Mouse (Mus musculus): ENCODE data around the gene Slc16a3. TPM values are rescaled to one million over a fixed set of nuclear protein-coding genes. Genes with fewer than 3 reads are reported as not detected.

The Slc16a3 gene
- polyA plus RNA-seq, 1 experiment from 2014 or later, result 92.3 TPM

DNA sequence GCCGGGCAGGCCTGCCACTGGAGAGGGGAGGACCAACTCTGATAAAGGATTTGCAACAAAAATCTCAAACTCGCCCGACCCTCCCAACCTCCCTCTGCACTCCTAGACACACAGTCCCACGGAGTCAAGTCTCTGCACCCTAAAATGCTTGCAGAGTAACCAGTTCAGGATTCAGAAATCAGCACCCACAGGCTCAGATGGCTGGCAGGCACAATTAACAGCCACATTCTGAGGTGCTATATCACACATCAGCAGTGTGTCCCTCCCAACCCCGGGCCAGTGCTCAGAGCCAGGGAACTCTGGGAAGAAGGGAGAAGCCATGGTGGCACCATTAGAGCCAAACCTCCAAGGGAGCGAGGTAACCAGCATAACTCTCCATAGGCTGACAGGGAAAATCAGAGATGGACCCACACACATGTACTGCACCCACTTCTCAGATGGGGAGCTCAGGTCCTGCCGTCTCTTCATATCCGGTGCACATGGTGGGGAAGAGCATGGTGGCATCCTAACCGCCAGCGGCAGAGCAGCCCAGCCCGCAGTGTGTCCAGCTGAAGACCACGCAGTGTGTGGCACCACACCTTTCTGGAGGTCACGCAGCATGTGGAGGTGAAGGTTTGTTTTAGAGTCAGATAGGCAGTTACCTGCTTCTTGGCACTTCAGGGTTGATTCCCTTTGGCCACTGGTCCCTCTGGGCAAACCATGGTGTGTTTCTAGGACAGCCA is 13.9 kb downstream of the Slc16a3 start:
- ATAC-seq (ENCODE audit: insufficient number of reproducible peaks, low FRiP score, low TSS enrichment, low read depth), result no peak
- H3K9ac ChIP-seq, result no peak overlapping the region
- H3K4me3 ChIP-seq, result no peak overlapping the region
- H3K4me1 ChIP-seq, result peaks cover 26% of the 10 kb centered on the region
- 91% methylated on average over 13 of the region's 13 CpGs for WGBS
- H3K27me3 ChIP-seq, result no peaks in the 10 kb centered on the region
- no peak overlapping the region for H3K4me2 ChIP-seq
- H3K9me3 ChIP-seq, result no peaks in the 10 kb centered on the region
- peaks cover 94% of the 10 kb centered on the region for H3K36me3 ChIP-seq
- H3K27ac ChIP-seq, result no peak overlapping the region

DNA sequence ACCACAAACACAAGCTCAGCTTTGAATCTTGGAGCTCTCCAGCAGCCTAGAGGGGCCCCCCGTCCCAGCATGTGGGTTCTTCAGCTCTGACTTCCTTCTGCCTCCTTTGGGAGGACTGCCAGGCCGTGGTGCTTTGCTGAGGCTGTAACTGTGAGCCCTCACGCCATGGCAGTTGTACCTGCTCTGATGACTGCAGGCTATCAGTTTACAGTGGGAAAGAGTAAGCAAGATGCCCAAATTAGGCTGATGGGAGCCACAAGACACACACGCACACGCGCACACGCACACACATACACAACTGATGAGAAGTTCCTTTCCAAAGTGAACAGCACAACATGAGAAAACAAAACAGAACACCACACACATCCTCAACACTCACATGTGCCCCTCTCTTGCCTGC is 14.6 kb downstream of the Slc16a3 start:
- Histone ChIP-seq H3K27ac (no peak overlapping the region), H3K9ac (no peak overlapping the region), H3K4me1 (peaks cover 23% of the 10 kb centered on the region), H3K36me3 (peaks cover 94% of the 10 kb centered on the region), H3K4me2 (no peak overlapping the region), H3K27me3 (no peaks in the 10 kb centered on the region), H3K9me3 (no peaks in the 10 kb centered on the region), H3K4me3 (no peak overlapping the region)
- WGBS, result 86% methylated on average over 7 of the region's 7 CpGs
- no peak for ATAC-seq (ENCODE audit: insufficient number of reproducible peaks, low FRiP score, low TSS enrichment, low read depth)

DNA sequence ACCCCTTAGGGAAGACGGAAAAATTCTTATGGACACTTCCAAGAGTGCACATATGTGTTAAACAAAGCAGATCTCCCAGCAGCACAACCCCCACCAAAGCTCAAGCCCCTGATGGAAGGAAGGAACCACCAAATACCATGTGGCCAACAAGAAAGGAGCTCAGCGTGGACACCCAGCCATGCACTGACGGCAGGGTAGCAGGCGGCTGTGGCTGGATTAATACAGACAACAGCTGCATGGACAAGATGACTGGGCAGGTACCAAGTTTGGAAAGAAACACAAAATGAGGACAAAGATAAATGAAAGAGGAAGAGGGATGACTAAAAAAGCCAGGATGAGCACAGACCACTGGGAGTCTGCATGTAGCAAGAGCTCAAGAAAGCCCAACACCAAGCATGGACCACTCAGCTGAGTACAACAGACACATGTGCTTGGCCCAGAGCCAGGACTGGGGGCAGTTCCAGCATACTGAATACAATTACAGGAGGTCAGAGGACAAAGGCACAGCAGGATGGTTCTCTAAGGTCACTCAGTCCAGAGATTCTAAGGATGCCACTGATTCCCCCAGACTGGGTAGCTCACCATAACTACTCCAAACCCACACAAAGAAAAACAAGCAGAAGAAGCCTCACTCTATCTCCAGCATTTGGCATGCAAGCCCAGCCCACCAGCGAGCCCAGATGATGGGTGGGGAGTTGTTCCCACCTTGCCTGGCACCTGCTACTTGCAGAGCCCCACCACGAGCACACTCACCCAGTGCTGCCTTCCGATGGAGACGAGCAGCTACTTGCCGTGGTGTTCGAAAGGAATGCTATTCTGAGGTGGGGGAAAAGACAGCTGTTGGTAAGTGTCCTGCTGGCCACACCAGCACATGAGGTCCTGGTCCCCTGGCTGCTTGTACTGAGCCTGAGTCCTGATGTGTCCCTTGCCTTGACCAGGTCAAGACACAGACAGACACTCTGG is 16.2 kb downstream of the Slc16a3 start:
- Histone ChIP-seq H3K9ac (no peak overlapping the region), H3K4me1 (peaks cover 13% of the 10 kb centered on the region), H3K27me3 (no peaks in the 10 kb centered on the region), H3K27ac (0 out of 2 replicates have a peak overlapping the region, but pooled peaks have one; percentile 18), H3K36me3 (peaks cover 94% of the 10 kb centered on the region), H3K4me3 (no peak overlapping the region), H3K9me3 (no peaks in the 10 kb centered on the region), H3K4me2 (no peak overlapping the region)
- ATAC-seq (ENCODE audit: insufficient number of reproducible peaks, low FRiP score, low TSS enrichment, low read depth), result no peak
- WGBS, result 76% methylated on average over 10 of the region's 10 CpGs

DNA sequence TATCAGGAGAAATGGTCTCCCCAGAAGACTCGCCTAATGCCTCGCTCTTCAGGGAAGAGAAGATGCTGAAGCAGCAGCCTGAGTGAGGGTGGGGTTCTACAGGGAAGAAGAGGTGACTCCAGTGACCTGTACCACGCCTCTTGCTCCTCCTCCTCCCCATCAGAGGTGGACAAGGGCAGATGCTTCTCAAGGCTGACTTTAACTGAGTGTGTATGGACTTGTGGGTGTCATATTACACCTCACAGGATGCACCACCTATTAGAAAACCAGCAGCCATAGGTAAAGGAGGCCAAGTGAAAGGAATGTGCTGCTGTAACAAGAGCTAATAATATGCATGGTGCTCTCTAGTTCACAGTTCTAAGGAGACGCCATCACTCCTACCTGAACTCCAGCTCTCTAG is 17.3 kb downstream of the Slc16a3 start:
- Histone ChIP-seq H3K27me3 (no peaks in the 10 kb centered on the region), H3K4me1 (peaks cover 13% of the 10 kb centered on the region), H3K27ac (no peak overlapping the region), H3K4me3 (no peak overlapping the region), H3K4me2 (no peak overlapping the region), H3K9ac (no peak overlapping the region), H3K9me3 (no peaks in the 10 kb centered on the region), H3K36me3 (peaks cover 98% of the 10 kb centered on the region)
- ATAC-seq (ENCODE audit: insufficient number of reproducible peaks, low FRiP score, low TSS enrichment, low read depth), result no peak
- WGBS, result 71% methylated on average over 4 of the region's 4 CpGs

DNA sequence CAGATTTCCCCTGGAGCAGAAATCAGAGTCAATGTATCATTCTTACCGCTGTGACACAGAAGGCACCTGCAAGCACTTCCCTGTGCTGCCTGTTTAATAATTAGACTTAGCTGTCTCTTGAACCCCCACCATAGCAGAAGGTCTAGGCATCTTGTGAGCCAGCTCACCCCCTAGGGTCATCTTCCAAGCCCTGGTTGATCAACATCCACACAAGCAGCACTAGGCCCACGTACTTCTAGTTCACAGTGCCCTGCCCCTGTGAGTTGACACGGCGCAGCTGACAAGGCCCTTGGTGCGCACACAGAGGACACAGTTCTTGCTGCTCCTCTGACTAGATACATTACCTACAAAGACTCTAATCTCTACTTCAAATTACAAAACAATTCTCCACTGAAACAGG is 21.5 kb downstream of the Slc16a3 start:
- no peak overlapping the region for H3K4me2 ChIP-seq
- no peak overlapping the region for H3K9ac ChIP-seq
- H3K27me3 ChIP-seq, result no peaks in the 10 kb centered on the region
- ATAC-seq (ENCODE audit: insufficient number of reproducible peaks, low FRiP score, low TSS enrichment, low read depth), result no peak
- H3K27ac ChIP-seq, result no peak overlapping the region
- H3K4me1 ChIP-seq, result peaks cover 5% of the 10 kb centered on the region
- H3K36me3 ChIP-seq, result peaks cover 97% of the 10 kb centered on the region
- WGBS, result 91% methylated on average over 5 of the region's 5 CpGs
- no peak overlapping the region for H3K4me3 ChIP-seq
- H3K9me3 ChIP-seq, result no peaks in the 10 kb centered on the region

DNA sequence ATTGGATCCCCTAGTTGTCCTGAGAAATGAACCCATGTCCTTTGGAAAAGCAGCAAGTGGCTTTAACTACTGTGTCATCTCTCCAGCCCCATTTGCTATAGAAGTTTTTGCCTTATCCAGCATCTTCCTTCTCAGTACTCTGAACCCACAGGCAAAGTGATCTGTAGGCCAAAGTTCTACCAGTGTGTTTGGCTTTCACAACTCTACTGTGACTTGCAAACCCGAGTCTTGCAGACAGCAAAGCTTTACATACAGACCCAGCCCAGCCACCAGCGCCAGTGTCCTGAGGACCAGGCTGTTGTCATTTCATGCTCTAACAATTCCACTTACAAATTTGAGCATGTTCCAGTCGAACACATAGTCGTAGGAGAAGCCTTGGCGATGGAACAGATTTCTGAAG is 23.0 kb downstream of the Slc16a3 start:
- Histone ChIP-seq H3K9me3 (no peaks in the 10 kb centered on the region), H3K27me3 (no peaks in the 10 kb centered on the region), H3K4me2 (no peak overlapping the region), H3K36me3 (peaks cover 94% of the 10 kb centered on the region), H3K4me1 (no peaks in the 10 kb centered on the region), H3K9ac (no peak overlapping the region), H3K4me3 (no peak overlapping the region), H3K27ac (no peak overlapping the region)
- 90% methylated on average over 5 of the region's 5 CpGs for WGBS
- no peak for ATAC-seq (ENCODE audit: insufficient number of reproducible peaks, low FRiP score, low TSS enrichment, low read depth)

DNA sequence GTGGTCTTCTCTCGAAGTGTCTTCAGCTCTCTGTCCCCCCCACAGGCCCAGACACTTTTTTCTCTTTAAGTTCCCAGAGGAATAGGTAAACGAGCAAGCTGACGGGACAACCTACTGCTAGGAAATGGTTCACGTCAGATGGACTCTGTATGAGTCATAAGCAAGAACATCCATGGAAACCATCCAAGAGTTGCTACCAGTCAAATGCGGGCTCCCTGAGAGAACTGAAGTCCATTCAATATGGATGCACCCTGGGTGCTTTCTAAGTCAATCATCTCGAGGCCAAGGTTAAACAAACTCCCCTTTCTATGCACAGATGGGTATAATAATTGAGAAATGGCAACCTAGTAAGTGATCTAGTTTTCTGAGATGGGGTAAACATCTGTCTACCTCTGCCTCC is 25.0 kb downstream of the Slc16a3 start:
- WGBS, result 78% methylated on average over 6 of the region's 6 CpGs

DNA sequence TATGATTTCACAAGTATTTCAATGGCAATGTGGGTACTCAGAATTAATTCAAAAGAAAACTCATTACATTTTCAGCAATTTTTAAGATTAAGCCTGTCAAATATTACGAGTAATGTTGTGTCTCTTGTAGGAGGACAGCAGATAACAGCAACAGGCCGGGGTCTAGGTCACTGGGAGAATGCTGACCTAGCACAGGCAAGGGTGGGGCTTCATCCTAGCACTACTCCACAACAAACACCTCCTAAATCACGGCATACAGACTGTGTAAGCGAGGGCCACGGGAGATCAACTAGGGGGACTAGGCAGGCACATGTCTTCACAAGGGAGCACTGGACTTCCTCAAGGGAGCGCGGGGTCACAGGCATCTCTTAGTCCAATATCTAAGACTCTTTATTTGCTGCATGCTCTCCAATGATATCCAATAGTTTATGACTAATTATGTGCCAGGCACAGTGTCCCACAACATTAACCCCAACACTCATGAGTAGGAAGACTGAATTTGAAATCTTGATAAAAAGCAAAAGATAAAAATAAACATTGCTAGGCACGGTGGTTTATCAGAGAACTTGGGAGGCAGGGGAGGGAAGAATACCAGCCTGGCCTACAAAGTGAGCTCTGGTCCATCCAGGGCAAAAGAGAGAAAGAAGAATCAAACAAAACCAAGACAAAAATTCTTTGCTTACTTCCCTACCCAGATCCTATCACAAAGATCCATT is 31.6 kb downstream of the Slc16a3 start:
- Histone ChIP-seq H3K4me2 (no peak overlapping the region), H3K9ac (no peak overlapping the region), H3K4me3 (no peak overlapping the region), H3K36me3 (peaks cover 74% of the 10 kb centered on the region), H3K27me3 (no peaks in the 10 kb centered on the region), H3K4me1 (0 out of 2 replicates have a peak, but pooled peaks cover 3% of the 10 kb centered on the region), H3K27ac (no peak overlapping the region), H3K9me3 (no peaks in the 10 kb centered on the region)
- ATAC-seq (ENCODE audit: insufficient number of reproducible peaks, low FRiP score, low TSS enrichment, low read depth), result no peak
- WGBS, result 82% methylated on average over 8 of the region's 8 CpGs

More for the DNA sequence above, 25.0 kb downstream of the Slc16a3 start:
- Histone ChIP-seq H3K9me3 (no peaks in the 10 kb centered on the region), H3K4me3 (no peak overlapping the region), H3K4me1 (no peaks in the 10 kb centered on the region), H3K27me3 (no peaks in the 10 kb centered on the region), H3K27ac (no peak overlapping the region), H3K4me2 (no peak overlapping the region), H3K36me3 (peaks cover 90% of the 10 kb centered on the region), H3K9ac (no peak overlapping the region)
- ATAC-seq (ENCODE audit: insufficient number of reproducible peaks, low FRiP score, low TSS enrichment, low read depth), result no peak

DNA sequence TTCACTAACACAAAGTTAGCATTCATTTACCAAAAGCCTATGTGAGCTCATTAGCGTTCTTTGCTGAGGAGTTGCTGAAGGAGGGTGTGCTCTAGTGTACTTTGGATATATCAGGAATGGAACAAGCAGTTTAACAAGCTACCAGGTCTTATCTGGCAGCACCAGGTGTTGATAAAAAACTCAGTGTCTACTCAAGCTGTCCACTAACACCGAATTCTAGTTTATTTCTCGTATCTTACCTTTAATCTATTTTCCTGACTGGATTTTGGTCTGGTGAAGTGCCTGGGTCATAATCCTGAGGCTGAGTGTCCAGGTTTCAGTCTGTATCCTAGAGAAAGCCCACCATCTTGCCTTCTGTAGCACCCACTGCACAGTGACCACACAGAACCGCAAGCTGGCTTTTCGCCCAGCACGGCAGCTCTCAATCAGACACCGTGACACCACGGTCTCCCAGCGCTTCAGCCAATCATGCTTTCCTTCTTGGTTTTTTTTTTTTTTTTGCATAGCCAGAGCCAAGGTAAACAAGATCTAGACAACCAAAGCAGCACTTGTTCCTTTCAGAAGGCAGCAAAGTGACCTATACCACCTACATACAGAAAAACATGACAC is 32.3 kb downstream of the Slc16a3 start:
- Histone ChIP-seq H3K36me3 (peaks cover 70% of the 10 kb centered on the region), H3K27me3 (no peaks in the 10 kb centered on the region), H3K4me2 (no peak overlapping the region), H3K4me1 (0 out of 2 replicates have a peak, but pooled peaks cover 3% of the 10 kb centered on the region), H3K9ac (no peak overlapping the region), H3K27ac (no peak overlapping the region), H3K4me3 (no peak overlapping the region), H3K9me3 (no peaks in the 10 kb centered on the region)
- ATAC-seq (ENCODE audit: insufficient number of reproducible peaks, low FRiP score, low TSS enrichment, low read depth), result no peak
- WGBS, result 87% methylated on average over 9 of the region's 9 CpGs

DNA sequence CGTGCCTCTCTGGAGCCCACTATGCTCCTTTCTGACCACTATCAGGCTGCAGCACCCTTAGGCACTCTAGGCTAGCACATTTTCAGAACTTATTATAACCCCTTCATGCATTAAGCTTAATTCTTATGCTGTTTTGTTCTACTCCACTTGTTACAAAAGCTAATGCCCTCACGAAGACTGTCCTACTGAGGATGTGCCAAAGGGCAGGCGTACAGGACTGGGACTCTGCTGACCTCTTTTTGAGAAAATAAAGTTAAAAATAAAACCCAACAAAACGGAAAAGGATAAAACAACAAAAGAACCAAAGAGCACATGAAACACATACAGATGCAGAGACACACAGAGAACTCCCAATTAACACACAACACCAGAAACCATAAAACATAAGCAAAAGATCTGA is 33.4 kb downstream of the Slc16a3 start:
- Histone ChIP-seq H3K9me3 (no peaks in the 10 kb centered on the region), H3K4me3 (no peak overlapping the region), H3K4me1 (0 out of 2 replicates have a peak, but pooled peaks cover 3% of the 10 kb centered on the region), H3K9ac (no peak overlapping the region), H3K36me3 (peaks cover 71% of the 10 kb centered on the region), H3K4me2 (no peak overlapping the region), H3K27me3 (no peaks in the 10 kb centered on the region), H3K27ac (no peak overlapping the region)
- ATAC-seq (ENCODE audit: insufficient number of reproducible peaks, low FRiP score, low TSS enrichment, low read depth), result no peak
- 85% methylated on average over 4 of the region's 4 CpGs for WGBS

DNA sequence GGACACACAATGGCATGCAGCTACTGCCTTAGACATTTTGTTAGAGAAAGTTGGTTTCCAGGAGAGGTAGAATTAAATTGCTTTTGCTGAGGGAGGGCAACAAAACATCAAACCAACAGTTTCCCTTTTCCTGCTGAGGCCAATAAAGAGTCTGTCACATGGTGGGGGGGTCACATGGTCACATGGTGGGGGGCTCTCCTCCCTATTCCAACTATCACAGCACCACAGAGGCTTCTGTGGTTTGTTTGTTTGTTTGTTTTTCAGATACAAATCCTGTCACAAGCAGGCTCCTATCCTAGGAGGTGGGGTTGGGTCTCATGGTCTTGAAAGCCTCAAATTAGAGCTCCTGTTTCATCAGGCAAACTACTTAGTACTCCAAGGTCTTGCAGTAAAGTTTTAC is 34.2 kb downstream of the Slc16a3 start:
- no peak overlapping the region for H3K4me2 ChIP-seq
- H3K9ac ChIP-seq, result no peak overlapping the region
- H3K4me1 ChIP-seq, result 0 out of 2 replicates have a peak, but pooled peaks cover 3% of the 10 kb centered on the region
- H3K27ac ChIP-seq, result no peak overlapping the region
- H3K36me3 ChIP-seq, result peaks cover 71% of the 10 kb centered on the region
- ATAC-seq (ENCODE audit: insufficient number of reproducible peaks, low FRiP score, low TSS enrichment, low read depth), result no peak
- no peaks in the 10 kb centered on the region for H3K9me3 ChIP-seq
- no peaks in the 10 kb centered on the region for H3K27me3 ChIP-seq
- no peak overlapping the region for H3K4me3 ChIP-seq
